In genomic region chr13:9011596-9012350, GRCm38 (mm10) we compare ENCODE assay signal across 8 mouse cellular contexts. TPM values are rescaled to one million over a fixed set of nuclear protein-coding genes. Genes with fewer than 3 reads are reported as not detected.
DNase-seq lines count a peak whose midpoint lies in the region; ATAC-seq lines count a peak whose summit lies in the region.

No protein-coding gene starts in this region.

- H3K9me3 ChIP-seq in limb, embryonic 13.5 days = no peaks in the 10 kb centered on the region

- H3K27ac ChIP-seq in limb, embryonic 13.5 days = no peak overlapping the region

- no peak overlapping the region for H3K9ac ChIP-seq in limb, embryonic 13.5 days

- DNase-seq in left cerebral cortex, adult 18-20 months (ENCODE audit: low spot score in 2 of 2) = peak; percentile 66 to 82
- no peak for DNase-seq in left cerebral cortex, adult 11 months (ENCODE audit: low spot score)
- peak; percentile 98 for DNase-seq in adipocyte (ENCODE audit: low spot score)
- peak; percentile 98 for DNase-seq in embryo, embryonic 11.5 days (ENCODE audit: low read depth, low spot score)
- DNase-seq in heart, postnatal 25 days (ENCODE audit: low spot score) = peak; percentile 5
- peak; percentile 29 for DNase-seq in ovary, postnatal 14 days (ENCODE audit: low spot score)
- DNase-seq in thymus, postnatal 14 days = peak; percentile 76

- peak; percentile 76; the same call in 1 of the 2 replicates for ATAC-seq in limb, embryonic 13.5 days (ENCODE audit: low FRiP score, low read depth)

- no peak overlapping the region for H3K4me3 ChIP-seq in limb, embryonic 13.5 days

- WGBS in limb, embryonic 13.5 days = 48% methylated on average over 12 of the region's 12 CpGs

- intact Hi-C loops in heart, postnatal 25 days (cut with DNase I) = no loop called here

- no peak overlapping the region for H3K4me2 ChIP-seq in limb, embryonic 13.5 days (replicated peaks)

- no peaks in the 10 kb centered on the region for H3K27me3 ChIP-seq in limb, embryonic 13.5 days

- H3K4me1 ChIP-seq in limb, embryonic 13.5 days = no peaks in the 10 kb centered on the region

- no peaks in the 10 kb centered on the region for H3K36me3 ChIP-seq in limb, embryonic 13.5 days

RNA-seq across cellular contexts. Expression of gene Gtpbp4, which starts 15.9 kb away (rescaled TPM):
- 10 to 100 TPM; 39.5 to 46.7 TPM for total RNA-seq in left cerebral cortex, adult 18-20 months (2021)
- 10 to 100 TPM; 38.4 to 40.2 TPM for total RNA-seq in heart, postnatal 25 days (2021)
- polyA plus RNA-seq in limb, embryonic 13.5 days (2015; fragmentation: Nextera tagmentation; extraction: Ambion mirVana) = 93.0 and 95.0 TPM in 2 replicates

RNA-seq across cellular contexts. Expression of gene Idi2, which starts 59.1 kb away (rescaled TPM):
- total RNA-seq in left cerebral cortex, adult 18-20 months (2021) = not detected
- not detected for total RNA-seq in heart, postnatal 25 days (2021)
- not detected in 2 replicates for polyA plus RNA-seq in limb, embryonic 13.5 days (2015; fragmentation: Nextera tagmentation; extraction: Ambion mirVana)
